Mouse (Mus musculus) myocyte (in vitro differentiated cells): ENCODE data around the gene Klk1b21.

Source experiments
- MAX ChIP-seq: IDR thresholded peaks from one replicate; pipeline ENCODE4 v1.6.1; 2011; ENCODE audit warnings: low read depth, mild to moderate bottlenecking, control low read depth
- POLR2A ChIP-seq: IDR thresholded peaks from one replicate; pipeline ENCODE4 v1.6.1; 2011; ENCODE audit warnings: low read depth, mild to moderate bottlenecking, control low read depth, moderate library complexity; ENCODE audit not compliant: insufficient read length
- POLR2AphosphoS2 ChIP-seq: IDR thresholded peaks from one replicate; pipeline ENCODE4 v1.6.1; 2011; ENCODE audit warnings: low read depth, control low read depth; ENCODE audit not compliant: insufficient read length
- TCF12 ChIP-seq: IDR thresholded peaks from one replicate; pipeline ENCODE4 v1.6.1; 2011; ENCODE audit warnings: mild to moderate bottlenecking, control low read depth; ENCODE audit not compliant: poor library complexity, insufficient read depth, severe bottlenecking

- TF ChIP-seq POLR2A (no peak), MAX (no peak), POLR2AphosphoS2 (no peak), TCF12 (no peak)
Measured at GRCm38 (mm10) chr7:44072117-44072516, 30.0 kb upstream of the Klk1b21 start.
